Mouse (Mus musculus) right cerebral cortex, postnatal 25 days (tissue): ENCODE measurements around the gene Tcf20.

Experiments
- DNase-seq: peaks from one replicate; pipeline ENCODE4 v3.0.0; 2022

Tcf20 gene

DNA sequence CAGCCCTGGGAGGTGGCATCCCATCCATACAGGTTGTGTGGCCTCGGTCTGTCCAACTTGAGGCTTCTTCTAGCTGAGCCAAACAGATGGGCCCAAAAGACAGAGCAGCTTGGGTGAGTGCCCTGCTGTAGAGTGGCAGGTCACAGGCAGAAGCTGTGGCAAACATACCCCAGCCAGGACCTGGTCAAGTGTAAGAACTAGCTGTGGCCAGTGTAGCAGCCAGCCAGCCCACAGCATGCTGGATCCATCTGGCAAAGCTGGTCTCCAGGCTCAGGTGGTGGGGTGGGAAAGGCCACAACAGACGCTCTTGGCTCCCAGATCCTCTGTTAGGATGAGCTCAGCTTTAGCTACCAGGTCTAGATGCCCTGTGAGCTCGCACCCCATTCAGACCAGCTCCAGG, 31.4 kb downstream of the Tcf20 start:
- no peak for DNase-seq

GRCm38 (mm10) chr15:82955286-82955685, 32.4 kb downstream of the Tcf20 start:
- no peak for DNase-seq

DNA sequence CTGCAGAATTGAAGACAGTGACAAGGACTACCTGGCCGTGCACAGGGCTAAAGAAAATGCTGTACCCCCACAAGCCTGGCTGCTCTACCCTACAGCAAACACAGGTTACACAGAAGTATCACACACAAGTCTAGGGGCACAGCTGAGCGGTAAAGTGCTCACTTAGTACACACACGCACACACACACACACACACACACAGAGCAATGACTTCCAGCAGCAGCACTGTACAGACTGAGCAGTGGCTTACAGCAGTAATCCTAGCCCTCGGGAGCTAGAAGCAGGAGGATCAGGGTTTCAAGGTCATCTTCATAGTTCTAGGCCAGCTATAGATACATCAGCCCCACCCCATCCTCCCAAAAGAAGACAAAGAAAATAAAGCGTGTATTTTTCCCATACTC, 33.6 kb downstream of the Tcf20 start:
- DNase-seq: no peak

GRCm38 (mm10) chr15:82953096-82953495, 34.6 kb downstream of the Tcf20 start:
- DNase-seq: no peak

DNA sequence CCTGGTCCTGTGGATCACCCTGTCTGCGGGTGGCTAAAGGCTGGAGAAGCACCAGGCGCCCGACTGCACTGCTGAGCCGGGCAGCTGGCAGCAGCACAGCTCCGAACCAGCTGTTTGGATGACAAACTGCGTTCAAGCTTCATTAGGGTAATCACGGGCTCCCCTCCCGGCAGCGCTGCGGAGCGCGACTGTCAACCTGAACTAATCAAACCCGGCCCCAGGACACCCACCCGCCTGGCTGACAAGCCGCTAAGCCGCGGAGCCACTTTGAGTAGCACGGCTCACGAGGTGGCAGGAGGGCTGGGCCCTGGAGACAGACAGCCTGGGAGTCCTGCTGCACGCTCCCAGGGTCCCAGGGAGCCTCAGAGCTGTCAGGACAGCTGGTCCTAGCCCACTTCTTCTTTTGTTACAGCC, 35.4 kb downstream of the Tcf20 start:
- no peak for DNase-seq

DNA sequence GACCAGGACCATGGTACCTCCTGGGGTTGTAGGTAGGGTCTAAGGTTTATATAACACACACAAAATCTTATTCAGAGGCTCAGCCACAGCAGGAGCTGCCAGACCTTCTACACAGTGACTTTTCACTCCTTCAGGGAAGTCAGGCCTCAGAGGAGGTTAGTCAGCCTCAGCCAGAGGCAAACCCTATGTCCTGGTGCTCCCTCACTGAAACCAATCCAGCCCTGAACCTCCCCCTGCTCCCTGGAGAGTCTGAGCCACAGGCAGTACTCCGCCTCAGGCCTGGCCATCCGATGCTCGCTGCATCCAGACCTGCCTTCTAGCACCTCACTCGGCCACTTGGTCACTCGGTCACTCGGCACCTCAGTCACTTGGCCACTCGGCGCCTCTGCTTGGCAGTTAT, 37.4 kb downstream of the Tcf20 start:
- DNase-seq: no peak

DNA sequence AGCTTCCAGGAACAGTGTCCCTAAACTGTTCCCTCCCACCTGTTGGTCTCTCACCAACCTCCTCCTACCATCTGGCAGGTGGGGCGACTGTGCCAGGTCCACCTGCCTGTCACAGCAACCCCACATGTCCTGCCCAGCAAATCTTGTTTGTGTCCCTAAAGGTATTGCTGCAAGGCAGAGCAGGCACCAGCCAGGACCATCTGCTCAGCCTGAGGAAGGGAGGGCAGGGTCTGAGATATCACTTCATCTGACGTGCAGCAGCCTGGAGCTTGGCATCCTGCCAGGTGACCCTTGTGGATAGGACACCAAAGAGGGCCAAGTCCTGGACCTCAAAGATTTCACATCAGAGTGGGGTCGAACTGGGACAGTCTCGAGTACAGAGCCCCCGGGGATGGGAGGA, 40.2 kb downstream of the Tcf20 start:
- DNase-seq: no peak

DNA sequence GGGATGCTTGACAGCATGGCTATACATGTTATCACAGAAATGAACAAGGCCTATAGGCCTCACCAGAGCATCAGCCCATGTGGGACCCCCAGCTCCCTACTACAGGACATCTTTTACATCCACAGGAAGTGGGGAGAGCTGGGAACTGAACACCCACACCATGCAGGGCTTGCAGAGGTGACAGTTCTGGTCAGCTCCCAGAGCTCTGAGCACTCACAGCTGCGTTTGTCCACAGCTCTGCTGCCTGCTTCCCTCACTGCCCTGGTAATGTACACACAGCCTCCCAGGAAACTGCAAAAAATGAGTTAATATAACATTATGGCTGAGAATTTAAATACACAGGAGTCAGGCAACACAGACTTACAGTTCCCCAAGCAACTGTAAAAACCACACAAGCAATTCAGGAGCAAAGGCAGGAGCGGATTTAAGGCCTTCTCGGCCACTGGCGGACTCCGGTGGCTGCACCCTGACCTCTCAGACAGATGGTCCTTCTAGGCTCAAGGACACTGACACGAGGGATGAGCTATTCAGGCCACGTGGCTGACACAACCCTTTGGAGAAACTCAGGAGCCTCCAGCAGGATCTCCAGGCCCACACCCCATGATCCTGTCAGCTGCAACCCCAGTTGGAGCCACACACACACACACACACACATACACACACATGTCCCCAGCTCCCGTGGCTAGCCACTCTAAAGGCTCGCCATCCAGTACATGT, 43.0 kb downstream of the Tcf20 start:
- no peak for DNase-seq

GRCm38 (mm10) chr15:82941733-82942132, 45.9 kb downstream of the Tcf20 start:
- DNase-seq: peak; percentile 82

- DNase-seq: peak; percentile 61
These were observed 47.0 kb downstream of the Tcf20 start for GRCm38 (mm10) chr15:82940494-82941214.

DNA sequence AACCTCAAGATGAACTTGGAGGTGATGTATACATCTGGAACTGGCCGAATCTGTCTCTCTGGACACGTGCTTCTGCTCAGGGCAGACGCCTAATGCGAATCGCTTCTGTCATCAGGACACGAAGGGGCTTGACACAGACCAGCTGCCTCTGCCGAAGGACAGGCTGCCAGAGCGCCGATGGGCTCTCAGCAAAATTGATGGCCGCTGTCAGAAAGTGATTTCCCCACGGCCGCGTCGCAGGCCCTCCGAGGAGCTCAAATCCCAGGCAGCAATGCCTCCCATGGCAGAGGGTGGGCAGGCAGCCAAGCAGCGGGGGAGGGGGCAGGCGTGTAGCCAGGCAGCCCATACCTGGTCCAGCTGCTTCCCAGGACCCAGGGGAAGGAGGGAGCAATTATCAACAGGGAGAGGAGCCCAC, 49.5 kb downstream of the Tcf20 start:
- no peak for DNase-seq

DNA sequence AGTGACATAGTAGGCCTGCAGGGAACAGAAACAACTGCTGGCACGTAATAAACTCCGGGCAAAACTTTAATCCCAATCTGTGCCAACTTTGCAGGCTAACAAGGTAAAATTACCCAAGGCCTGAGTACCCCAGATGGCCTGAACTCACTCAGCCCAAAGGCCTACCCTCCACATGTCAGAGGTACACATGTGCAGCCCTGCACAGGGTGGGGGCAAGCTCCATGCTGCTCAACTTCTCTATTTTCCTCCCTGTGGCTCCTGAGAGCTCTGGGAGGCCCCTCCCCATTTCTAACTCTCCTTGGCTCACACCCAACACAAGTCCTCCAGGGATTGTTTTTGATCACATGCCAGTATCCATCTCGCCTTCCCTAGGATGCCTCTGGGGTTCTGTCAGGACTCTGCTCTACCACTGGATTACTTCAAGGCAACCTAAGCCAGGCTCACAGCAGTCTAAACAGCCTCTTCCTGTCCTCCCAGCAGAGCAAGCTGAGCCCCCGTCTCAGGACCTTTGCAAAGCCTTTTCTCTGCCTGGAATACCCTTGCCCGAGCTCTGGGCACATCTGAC, 50.2 kb downstream of the Tcf20 start:
- no peak for DNase-seq

GRCm38 (mm10) chr15:82934971-82935370, 52.7 kb downstream of the Tcf20 start:
- peak; percentile 32 for DNase-seq

DNA sequence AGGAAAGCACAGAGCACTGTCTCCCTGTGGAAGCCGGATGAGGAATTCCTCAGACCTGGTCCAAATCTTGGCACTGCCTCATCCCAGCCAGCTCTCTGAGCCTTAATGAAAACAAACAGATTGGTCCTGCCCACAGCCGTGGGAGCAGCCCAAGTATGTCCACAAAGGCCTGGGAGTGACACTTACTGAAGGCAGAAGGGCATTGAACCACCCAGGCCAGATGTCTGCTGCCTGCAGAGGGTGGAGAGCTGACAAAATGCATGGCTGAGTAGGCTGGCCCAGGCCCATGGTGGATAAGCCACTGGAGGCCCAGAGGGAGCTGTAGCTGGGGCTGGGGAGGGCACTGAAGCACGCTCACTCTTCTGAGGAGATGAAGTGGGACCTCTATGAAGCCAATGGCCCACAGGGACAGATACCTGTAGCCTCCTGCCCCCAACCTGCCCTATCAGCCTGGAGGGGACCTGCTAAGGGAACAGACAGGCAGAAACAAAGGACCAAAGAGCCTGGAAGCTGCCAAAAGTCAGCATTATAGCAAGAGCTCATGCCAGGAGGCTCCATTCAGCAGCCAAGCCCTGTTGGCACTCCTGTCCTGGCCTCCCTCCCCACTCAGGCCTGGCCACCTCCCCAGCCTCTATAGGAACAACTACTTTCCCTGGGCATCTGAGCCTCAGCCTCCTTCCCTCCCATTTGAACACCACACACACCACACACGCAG, 54.6 kb downstream of the Tcf20 start:
- DNase-seq: no peak

GRCm38 (mm10) chr15:82931436-82931835, 56.2 kb downstream of the Tcf20 start:
- no peak for DNase-seq

- DNase-seq: no peak
These were observed 58.1 kb downstream of the Tcf20 start for GRCm38 (mm10) chr15:82929595-82929994.

DNA sequence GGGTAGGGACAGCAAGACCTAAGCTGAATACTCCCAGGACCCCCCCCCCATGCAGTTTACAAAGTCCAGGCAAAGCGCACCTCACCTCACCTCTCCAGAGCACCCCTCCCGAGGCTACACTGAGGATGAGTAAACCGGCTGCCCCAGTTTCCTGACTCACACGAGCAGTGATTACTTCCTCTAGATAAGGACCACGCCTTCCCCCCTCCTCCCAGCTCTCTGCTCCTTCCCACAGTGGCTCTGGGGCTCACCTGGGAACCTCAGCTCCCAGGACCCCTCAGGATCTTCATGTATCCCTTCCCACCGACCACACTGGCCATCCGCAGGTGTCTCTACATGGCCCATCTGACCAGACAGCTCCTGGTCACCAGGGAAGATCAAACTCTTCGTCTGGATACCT, 58.8 kb downstream of the Tcf20 start:
- no peak for DNase-seq

- no peak for DNase-seq
These were observed 59.6 kb downstream of the Tcf20 start for GRCm38 (mm10) chr15:82928023-82928422.

DNA sequence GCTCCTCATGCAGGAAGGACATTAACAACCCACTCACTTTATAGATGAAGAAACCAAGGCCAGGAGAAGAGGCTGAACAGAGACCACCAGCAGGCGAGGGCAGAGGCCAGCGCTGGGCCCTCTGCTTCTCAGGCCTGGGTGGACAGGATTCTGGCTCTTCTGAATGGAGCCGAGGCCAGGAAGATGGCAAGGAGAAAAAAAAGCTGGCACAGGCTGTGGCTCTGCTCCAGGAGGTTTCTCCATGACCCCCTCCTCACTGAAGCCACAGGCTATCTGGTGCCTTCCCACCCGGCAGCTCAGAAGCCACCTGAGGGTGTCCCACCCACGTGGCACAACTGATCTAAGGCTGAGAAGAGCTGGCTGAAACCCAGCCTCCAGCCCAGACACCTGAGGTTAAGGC, 60.6 kb downstream of the Tcf20 start:
- no peak for DNase-seq

GRCm38 (mm10) chr15:82924679-82925425, 62.8 kb downstream of the Tcf20 start:
- no peak for DNase-seq

GRCm38 (mm10) chr15:82923531-82923930, 64.1 kb downstream of the Tcf20 start:
- DNase-seq: no peak

- DNase-seq: no peak
These were observed 64.9 kb downstream of the Tcf20 start for GRCm38 (mm10) chr15:82922755-82923154.

DNA sequence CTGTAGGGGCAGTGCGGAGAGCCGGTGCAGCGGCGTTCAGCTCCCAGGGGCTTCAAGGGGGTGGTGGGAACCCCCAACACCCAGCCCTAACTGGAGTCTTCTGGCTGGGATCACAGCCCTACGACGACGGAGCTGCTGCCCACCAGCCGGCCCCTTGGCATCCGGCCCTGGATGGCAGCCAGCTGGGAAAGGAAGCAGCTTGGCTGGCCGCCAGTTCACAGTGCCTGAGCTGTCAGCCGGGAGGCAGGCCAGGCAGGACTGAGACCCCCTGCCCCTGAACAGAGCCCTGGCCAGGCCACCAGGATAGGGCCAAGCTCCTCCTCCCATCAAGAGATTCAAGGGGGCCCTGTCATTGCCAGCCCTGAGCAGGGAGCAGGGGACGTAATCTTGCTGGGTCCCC, 65.6 kb downstream of the Tcf20 start:
- DNase-seq: peak; percentile 81
